In the genomic region with DNA sequence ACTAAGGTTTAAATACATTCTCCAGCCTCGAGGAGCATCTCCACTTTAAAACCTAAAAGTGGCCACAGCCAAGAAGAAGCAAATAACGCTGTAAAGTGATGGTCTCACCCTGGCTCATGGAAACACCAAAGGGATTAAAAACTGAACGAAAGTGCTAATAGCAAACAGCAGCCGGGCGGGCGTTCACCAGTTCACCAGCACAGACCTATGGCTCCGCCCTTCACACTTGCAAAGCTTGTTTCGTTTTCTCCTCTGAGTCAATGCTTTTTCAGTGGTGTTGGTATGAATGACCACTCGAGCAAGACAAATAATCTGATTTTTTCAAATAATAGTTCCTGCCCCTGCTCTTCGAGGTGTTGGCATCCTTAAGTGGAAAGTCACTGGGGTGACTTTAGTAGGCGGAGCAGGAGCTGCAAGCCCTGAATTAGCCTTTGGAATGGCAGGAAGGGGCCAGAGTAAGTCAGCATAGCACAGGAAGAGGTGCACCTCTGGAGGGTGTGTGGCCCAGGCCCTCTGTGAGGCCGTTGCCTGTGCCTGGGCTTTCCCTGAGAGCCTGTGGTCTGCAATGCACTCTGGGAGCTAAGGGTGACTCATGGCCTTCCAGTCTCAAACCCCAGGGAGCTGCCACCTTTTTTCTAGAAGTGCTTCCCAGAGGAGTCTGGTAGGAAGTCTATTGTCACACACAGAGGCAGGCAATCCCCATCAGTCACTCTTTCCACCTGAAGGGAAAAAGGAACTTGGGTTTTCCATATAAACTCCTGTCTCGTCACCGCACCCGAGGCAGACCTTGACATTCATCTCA, we compare ENCODE assay signal across 8 mouse cellular contexts.
A peak's percentile ranks its signal among the peaks of the same experiment; 100 is the strongest.
DNase-seq lines count a peak whose midpoint lies in the region; ATAC-seq and TF ChIP-seq lines count a peak whose summit lies in the region.

No protein-coding gene starts in this region.

- H3K27me3 ChIP-seq in midbrain, embryonic 13.5 days, result no peaks in the 10 kb centered on the region
- H3K27me3 ChIP-seq in midbrain, postnatal 0 days (ENCODE audit: insufficient read depth, low read length), result no peaks in the 10 kb centered on the region

- H3K4me3 ChIP-seq in midbrain, embryonic 13.5 days (replicated peaks), result no peak overlapping the region
- no peak overlapping the region for H3K4me3 ChIP-seq in midbrain, postnatal 0 days (ENCODE audit: low read depth, low read length)

- H3K4me1 ChIP-seq in midbrain, embryonic 13.5 days (replicated peaks), result peaks cover 13% of the 10 kb centered on the region
- H3K4me1 ChIP-seq in midbrain, postnatal 0 days (ENCODE audit: insufficient read depth, low read length), result no peaks in the 10 kb centered on the region

- H3K27ac ChIP-seq in midbrain, embryonic 13.5 days, result no peak overlapping the region
- H3K27ac ChIP-seq in midbrain, postnatal 0 days (ENCODE audit: low read depth, low read length), result no peak overlapping the region

- no peak overlapping the region for H3K4me2 ChIP-seq in midbrain, embryonic 13.5 days (replicated peaks)
- no peak overlapping the region for H3K4me2 ChIP-seq in midbrain, postnatal 0 days (ENCODE audit: low read depth, low read length, poor library complexity, severe bottlenecking)

- peak; percentile 83 for ATAC-seq in erythroid progenitor cell, adult 5-6 weeks (replicated peaks; ENCODE audit: low FRiP score, poor library complexity, severe bottlenecking)
- ATAC-seq in midbrain, embryonic 13.5 days, result no peak
- no peak for ATAC-seq in midbrain, postnatal 0 days (ENCODE audit: low FRiP score)

- 68% methylated on average over 15 of the region's 15 CpGs for WGBS in midbrain, embryonic 13.5 days
- 65% methylated on average over 15 of the region's 15 CpGs for WGBS in midbrain, postnatal 0 days

- peak; percentile 11 for DNase-seq in WW6 (ENCODE audit: low read depth, low spot score)
- peak; percentile 17 for DNase-seq in kidney, adult 9 months
- peak; percentile 24 for DNase-seq in lung, postnatal 14 days
- DNase-seq in testis, postnatal 14 days (ENCODE audit: low spot score), result no peak
- no peak for DNase-seq in frontal cortex, postnatal 25 days (ENCODE audit: low spot score in 2 of 2)
- DNase-seq in midbrain, postnatal 0 days (ENCODE audit: low spot score), result no peak

- no peaks in the 10 kb centered on the region for H3K36me3 ChIP-seq in midbrain, embryonic 13.5 days
- no peaks in the 10 kb centered on the region for H3K36me3 ChIP-seq in midbrain, postnatal 0 days (ENCODE audit: insufficient read depth, low read length)

- no peak overlapping the region for H3K9ac ChIP-seq in midbrain, embryonic 13.5 days (replicated peaks)
- no peak overlapping the region for H3K9ac ChIP-seq in midbrain, postnatal 0 days (replicated peaks; ENCODE audit: low read length, poor library complexity, severe bottlenecking)

- H3K9me3 ChIP-seq in midbrain, embryonic 13.5 days, result no peaks in the 10 kb centered on the region
- no peaks in the 10 kb centered on the region for H3K9me3 ChIP-seq in midbrain, postnatal 0 days (ENCODE audit: low read length)

- TF ChIP-seq CTCF in midbrain, postnatal 0 days (IDR thresholded peaks at IDR 0.05), result no peak

Comparison
In these comparisons a context has a peak if more than half of its experiments do, and no peak if none do; other contexts are left out.
1. DNase-seq: peak in WW6 (single experiment), kidney, adult 9 months (single experiment) and lung, postnatal 14 days (single experiment); none in testis, postnatal 14 days (single experiment), frontal cortex, postnatal 25 days (0 of 2) and midbrain, postnatal 0 days (single experiment).